Mouse (Mus musculus) G1E (cell line): ENCODE measurements around the gene Il22ra1. TPM values are rescaled to one million over a fixed set of nuclear protein-coding genes. Genes with fewer than 3 reads are reported as not detected.

Experiments used
- ATAC-seq: 2 replicates; pipeline ENCODE4 v1.8.0; 2016; ENCODE audit warnings: mild to moderate bottlenecking; ENCODE audit not compliant: insufficient number of reproducible peaks, poor library complexity, low FRiP score, severe bottlenecking; ENCODE audit errors: extremely low read depth
- DNase-seq: peaks from one replicate; pipeline ENCODE4 v3.0.0; 2012; ENCODE audit warnings: low spot score
- H3K27me3 ChIP-seq: 2 replicates; pipeline ENCODE4 v1.6.1; 2012; ENCODE audit warnings: mild to moderate bottlenecking, low read length, inconsistent platforms; ENCODE audit not compliant: insufficient read depth
- H3K36me3 ChIP-seq: replicated peaks from 2 replicates; pipeline ENCODE3; 2012; ENCODE audit warnings: mild to moderate bottlenecking, inconsistent platforms
- H3K4me1 ChIP-seq: 2 replicates; pipeline ENCODE4 v1.6.1; 2012; ENCODE audit warnings: low read depth, low read length, inconsistent platforms, mixed read lengths; ENCODE audit not compliant: insufficient read depth
- H3K4me3 ChIP-seq: 2 replicates; pipeline ENCODE4 v1.5.1; 2012; ENCODE audit warnings: low read depth, mild to moderate bottlenecking, inconsistent platforms, low read length, moderate library complexity, mixed read lengths
- H3K9me3 ChIP-seq: replicated peaks from 2 replicates; pipeline ENCODE4 v1.6.1; 2012; ENCODE audit warnings: inconsistent platforms
- CTCF ChIP-seq: IDR thresholded peaks from 2 replicates; pipeline ENCODE4 v1.5.1; 2012; ENCODE audit warnings: low read depth, low read length, inconsistent platforms, mixed read lengths
- GATA1 ChIP-seq: IDR thresholded peaks from 2 replicates; pipeline ENCODE4 v1.6.1; 2012; ENCODE audit warnings: borderline replicate concordance, low read length, inconsistent platforms, mixed read lengths
- GATA2 ChIP-seq: IDR thresholded peaks from 2 replicates; pipeline ENCODE4 v1.6.1; 2012; ENCODE audit warnings: low read depth, low read length, inconsistent platforms, borderline replicate concordance
- POLR2AphosphoS5 ChIP-seq: IDR thresholded peaks from 2 replicates; pipeline ENCODE4 v1.6.1; 2012; ENCODE audit warnings: low read depth, low read length, inconsistent platforms; ENCODE audit not compliant: insufficient replicate concordance
- TAL1 ChIP-seq: conservative IDR thresholded peaks from 2 replicates; pipeline ENCODE4 v1.6.1; 2012; ENCODE audit warnings: low read depth, low read length, inconsistent platforms, mixed read lengths
- polyA plus RNA-seq: library from polyadenylated mRNA; stranded (reverse); fragments of >175 nt; gene quantifications from 2 replicates; pipeline ENCODE4 v1.2.3, GENCODE M21; 2012
- total RNA-seq, 2 experiments: library from RNA; stranded (forward) in 1 of 2; stranded (reverse) in 1 of 2; fragments of 200-1000 nt in 1 of 2; fragments of >200 nt in 1 of 2; fragmentation: Nextera tagmentation in 1 of 2; gene quantifications; 2 replicates each; pipeline ENCODE4 v1.2.3; 2014 to 2017

Il22ra1 gene
- total and polyA plus RNA-seq, 3 experiments = 0.05 TPM; not detected in 2

GRCm38 (mm10) chr4:135771592-135771991, 43.6 kb downstream of the Il22ra1 start:
- Histone ChIP-seq H3K4me1 (no peaks in the 10 kb centered on the region), H3K9me3 (no peaks in the 10 kb centered on the region), H3K27me3 (peaks cover 8% of the 10 kb centered on the region; the same call in 1 of the 2 replicates), H3K4me3 (no peak overlapping the region), H3K36me3 (no peaks in the 10 kb centered on the region)
- no peak for DNase-seq
- ATAC-seq = no peak
- TF ChIP-seq TAL1 (no peak), POLR2AphosphoS5 (no peak)

- Histone ChIP-seq H3K4me3 (no peak overlapping the region), H3K9me3 (no peaks in the 10 kb centered on the region), H3K4me1 (no peaks in the 10 kb centered on the region), H3K36me3 (no peaks in the 10 kb centered on the region), H3K27me3 (peaks cover 4% of the 10 kb centered on the region; the same call in 1 of the 2 replicates)
- ATAC-seq (no peak), DNase-seq (no peak)
- no peak for TF ChIP-seq GATA2
- no peak for TF ChIP-seq GATA1
- no peak for TF ChIP-seq CTCF
- TF ChIP-seq TAL1 = no peak
- no peak for TF ChIP-seq POLR2AphosphoS5
These were observed 44.7 kb downstream of the Il22ra1 start for GRCm38 (mm10) chr4:135772671-135773070.

DNA sequence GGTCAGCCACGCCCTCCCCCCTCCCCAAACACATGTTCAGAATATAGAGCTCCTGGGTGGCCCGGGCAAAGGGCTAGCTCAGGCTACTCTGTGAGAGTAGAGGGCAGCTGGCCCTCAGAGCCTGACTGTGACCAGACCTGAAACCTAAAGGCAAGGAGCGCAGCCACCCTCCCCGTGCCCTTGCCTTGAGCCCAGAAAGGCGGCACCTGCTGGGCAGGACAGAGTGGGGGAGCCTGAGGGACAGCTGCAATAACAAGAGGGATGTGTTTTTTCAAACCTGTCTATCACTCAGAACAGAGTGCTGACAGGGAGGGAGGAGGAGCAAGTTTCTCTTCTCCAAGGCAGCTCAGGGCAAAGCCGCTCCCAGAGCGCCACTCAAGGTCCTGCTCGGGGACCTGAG, 46.5 kb downstream of the Il22ra1 start:
- TF ChIP-seq TAL1 = no peak
- no peak for TF ChIP-seq GATA2
- no peak for TF ChIP-seq POLR2AphosphoS5
- no peak for TF ChIP-seq CTCF
- no peak for TF ChIP-seq GATA1
- Histone ChIP-seq H3K9me3 (no peaks in the 10 kb centered on the region), H3K4me1 (no peaks in the 10 kb centered on the region), H3K4me3 (no peak overlapping the region), H3K36me3 (no peaks in the 10 kb centered on the region), H3K27me3 (peaks cover 4% of the 10 kb centered on the region; the same call in 1 of the 2 replicates)
- DNase-seq (no peak), ATAC-seq (no peak)

DNA sequence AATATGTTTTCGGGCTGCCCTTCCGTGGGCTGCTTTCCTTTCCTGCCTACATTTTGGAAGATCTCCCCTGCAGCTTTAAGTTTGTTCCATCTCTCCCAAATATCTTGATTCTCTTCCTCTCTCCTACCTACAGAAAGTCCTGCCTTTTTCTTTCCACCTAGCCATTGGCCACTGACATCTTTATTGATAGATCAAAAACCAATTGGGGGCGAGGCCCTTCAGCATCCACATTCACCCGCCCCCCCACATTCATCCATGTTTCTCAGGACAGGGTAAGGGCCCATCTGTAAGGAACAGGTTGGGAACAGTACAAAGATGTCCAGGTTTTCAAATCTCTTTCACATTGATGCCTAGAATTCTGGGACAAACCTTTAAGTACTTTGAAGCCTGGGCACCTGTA, 48.9 kb downstream of the Il22ra1 start:
- DNase-seq = no peak
- ATAC-seq = no peak
- Histone ChIP-seq H3K9me3 (no peaks in the 10 kb centered on the region), H3K27me3 (peaks cover 4% of the 10 kb centered on the region; the same call in 1 of the 2 replicates), H3K4me1 (no peaks in the 10 kb centered on the region), H3K36me3 (no peaks in the 10 kb centered on the region), H3K4me3 (no peak overlapping the region)
- TF ChIP-seq CTCF (no peak), GATA2 (no peak), POLR2AphosphoS5 (no peak), GATA1 (no peak), TAL1 (no peak)

DNA sequence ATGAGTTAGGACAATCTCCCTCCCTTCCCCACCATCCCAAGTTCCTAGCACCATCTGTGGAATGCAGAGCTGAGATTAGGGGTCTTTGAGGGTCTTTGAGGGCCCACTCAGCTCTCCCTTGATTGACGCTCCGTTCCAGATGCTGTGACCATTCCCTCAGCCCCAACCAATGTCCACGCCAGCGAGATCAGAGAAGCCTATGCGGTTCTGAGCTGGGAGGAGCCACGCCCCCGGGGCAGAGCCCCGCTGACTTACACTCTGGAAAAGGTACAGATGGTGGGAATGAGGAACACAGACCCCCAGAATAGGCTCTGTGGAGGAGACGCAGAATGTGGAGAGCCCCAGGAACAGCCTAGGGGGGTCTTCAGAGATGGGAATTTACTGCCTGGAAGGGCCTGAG, 51.7 kb downstream of the Il22ra1 start:
- Histone ChIP-seq H3K4me1 (no peaks in the 10 kb centered on the region), H3K27me3 (peaks cover 4% of the 10 kb centered on the region; the same call in 1 of the 2 replicates), H3K4me3 (no peak overlapping the region), H3K9me3 (peaks cover 3% of the 10 kb centered on the region), H3K36me3 (no peaks in the 10 kb centered on the region)
- DNase-seq (no peak), ATAC-seq (no peak)
- TF ChIP-seq GATA2 (no peak), CTCF (no peak), TAL1 (no peak), POLR2AphosphoS5 (no peak), GATA1 (no peak)

GRCm38 (mm10) chr4:135780255-135780654, 52.3 kb downstream of the Il22ra1 start:
- peaks cover 2% of the 10 kb centered on the region; the same call in 1 of the 2 replicates for H3K27me3 ChIP-seq
- no peak for DNase-seq
- no peaks in the 10 kb centered on the region for H3K36me3 ChIP-seq
- TF ChIP-seq TAL1 (no peak), GATA2 (no peak), CTCF (no peak), GATA1 (no peak), POLR2AphosphoS5 (no peak)
- H3K4me1 ChIP-seq = no peaks in the 10 kb centered on the region
- no peak overlapping the region for H3K4me3 ChIP-seq
- ATAC-seq = no peak
- H3K9me3 ChIP-seq = peaks cover 3% of the 10 kb centered on the region
